Mouse (Mus musculus) MEL (cell line): Measurements from ENCODE around the gene Morn2.

Experiments
- CHD1 ChIP-seq: IDR thresholded peaks from 2 replicates; pipeline ENCODE4 v1.6.1; 2012; ENCODE audit warnings: low read depth, mild to moderate bottlenecking, inconsistent platforms, low read length, improper control_type of control experiment
- CHD2 ChIP-seq: IDR thresholded peaks from 2 replicates; pipeline ENCODE4 v1.6.1; 2011; ENCODE audit warnings: low read length, improper control_type of control experiment
- CTCF ChIP-seq, 3 experiments: IDR thresholded peaks in 2 of 3; conservative IDR thresholded peaks in 1 of 3; 2 replicates each; pipeline ENCODE4 v1.5.1; 2011 to 2012; ENCODE audit warnings: low read length in 3 of 3, low read depth in 2 of 3, mild to moderate bottlenecking in 2 of 3, improper control_type of control experiment in 1 of 3, inconsistent platforms in 1 of 3, mixed read lengths in 1 of 3, moderate library complexity in 1 of 3; ENCODE audit not compliant: control insufficient read depth in 1 of 3, insufficient read depth in 1 of 3, poor library complexity in 1 of 3, severe bottlenecking in 1 of 3
- E2F4 ChIP-seq: IDR thresholded peaks from 2 replicates; pipeline ENCODE4 v1.6.1; 2011; ENCODE audit warnings: low read depth, low read length, improper control_type of control experiment, borderline replicate concordance
- EP300 ChIP-seq, 2 experiments: IDR thresholded peaks; 2 replicates each; pipeline ENCODE4 v1.6.1; 2011; ENCODE audit warnings: improper control_type of control experiment in 2 of 2, low read length in 2 of 2, low read depth in 1 of 2, mild to moderate bottlenecking in 1 of 2
- MYC ChIP-seq: IDR thresholded peaks from 2 replicates; pipeline ENCODE4 v1.6.1; 2011; ENCODE audit warnings: low read depth, mild to moderate bottlenecking, low read length, improper control_type of control experiment, moderate library complexity
- POLR2A ChIP-seq, 2 experiments: IDR thresholded peaks; 2 replicates each; pipeline ENCODE4 v1.6.1; 2011 to 2012; ENCODE audit warnings: low read length in 2 of 2, mild to moderate bottlenecking in 2 of 2, control low read depth in 1 of 2, improper control_type of control experiment in 1 of 2, low read depth in 1 of 2, moderate library complexity in 1 of 2; ENCODE audit not compliant: control insufficient read depth in 1 of 2, insufficient read depth in 1 of 2, poor library complexity in 1 of 2
- POLR2AphosphoS2 ChIP-seq: IDR thresholded peaks from 2 replicates; pipeline ENCODE4 v1.6.1; 2011; ENCODE audit warnings: low read length, improper control_type of control experiment
- SMC3 ChIP-seq: IDR thresholded peaks from 2 replicates; pipeline ENCODE4 v1.6.1; 2011; ENCODE audit warnings: low read depth, low read length, improper control_type of control experiment
- TAL1 ChIP-seq: IDR thresholded peaks from 2 replicates; pipeline ENCODE4 v1.6.1; 2012; ENCODE audit warnings: mild to moderate bottlenecking, inconsistent platforms, low read length, moderate library complexity, mixed read lengths
- UBTF ChIP-seq: IDR thresholded peaks from 2 replicates; pipeline ENCODE4 v1.6.1; 2012; ENCODE audit warnings: low read depth, mild to moderate bottlenecking, inconsistent platforms, low read length, improper control_type of control experiment, moderate library complexity, borderline replicate concordance; ENCODE audit not compliant: insufficient read depth
- USF1 ChIP-seq: IDR thresholded peaks from 2 replicates; pipeline ENCODE4 v1.6.1; 2014; ENCODE audit warnings: low read depth, mild to moderate bottlenecking, inconsistent platforms, low read length, improper control_type of control experiment, moderate library complexity
- USF2 ChIP-seq, 2 experiments: IDR thresholded peaks; 2 replicates each; pipeline ENCODE4 v1.6.1; 2011 to 2012; ENCODE audit warnings: improper control_type of control experiment in 2 of 2, low read length in 2 of 2, borderline replicate concordance in 1 of 2, inconsistent platforms in 1 of 2, low read depth in 1 of 2, mild to moderate bottlenecking in 1 of 2; ENCODE audit not compliant: insufficient read depth in 1 of 2

DNA sequence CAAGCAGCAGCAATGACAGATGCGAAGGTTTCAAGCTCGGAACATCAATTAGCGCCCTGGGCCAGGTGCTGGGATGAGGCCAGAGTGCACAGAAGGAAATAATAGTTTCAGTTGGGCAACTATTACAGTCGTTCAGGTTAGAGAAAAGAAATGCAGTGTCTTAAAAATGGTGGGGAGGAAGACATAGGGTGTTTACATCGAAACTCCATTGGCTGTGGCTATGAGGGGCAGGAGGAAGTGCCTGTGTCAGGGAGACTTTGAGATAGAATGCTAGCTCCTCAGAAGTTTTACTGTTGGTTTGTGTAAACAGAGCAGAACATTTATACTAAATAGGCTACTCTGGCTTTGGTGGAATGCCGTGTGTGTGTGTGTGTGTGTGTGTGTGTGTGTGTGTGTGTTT lies 2.0 kb upstream of the Morn2 start:
- TF ChIP-seq MYC (no peak), USF2 (IDR thresholded peaks at IDR 0.05; ENCODE audit: borderline replicate concordance in 1 of 2, insufficient read depth in 1 of 2, low read depth in 1 of 2, low read length in 2 of 2) (no peak), POLR2AphosphoS2 (no peak), UBTF (no peak), CTCF (IDR thresholded peaks at IDR 0.05 in 2 of 3, conservative IDR thresholded peaks at IDR 0.05 in 1 of 3; ENCODE audit: control insufficient read depth in 1 of 3, insufficient read depth in 1 of 3, low read depth in 2 of 3, low read length in 3 of 3, poor library complexity in 1 of 3, severe bottlenecking in 1 of 3) (no peak), E2F4 (no peak), CHD2 (no peak), USF1 (no peak), EP300 (IDR thresholded peaks at IDR 0.05; ENCODE audit: low read depth in 1 of 2, low read length in 2 of 2) (no peak), SMC3 (no peak), CHD1 (no peak), TAL1 (no peak), POLR2A (IDR thresholded peaks at IDR 0.05; ENCODE audit: control insufficient read depth in 1 of 2, insufficient read depth in 1 of 2, low read depth in 1 of 2, low read length in 2 of 2, poor library complexity in 1 of 2) (no peak)
